Mouse (Mus musculus): ENCODE results near the gene Ehhadh. TPM values are rescaled to one million over a fixed set of nuclear protein-coding genes. Genes with fewer than 3 reads are reported as not detected.
"Not testable (repeated sequence)": the region's sequence is repeated elsewhere in the genome, so short reads cannot be mapped to it uniquely, and the experiment has no call there.

Gene Ehhadh
- total RNA-seq, 2 experiments from 2014 or later = 17.1 to 21.8 TPM

DNA sequence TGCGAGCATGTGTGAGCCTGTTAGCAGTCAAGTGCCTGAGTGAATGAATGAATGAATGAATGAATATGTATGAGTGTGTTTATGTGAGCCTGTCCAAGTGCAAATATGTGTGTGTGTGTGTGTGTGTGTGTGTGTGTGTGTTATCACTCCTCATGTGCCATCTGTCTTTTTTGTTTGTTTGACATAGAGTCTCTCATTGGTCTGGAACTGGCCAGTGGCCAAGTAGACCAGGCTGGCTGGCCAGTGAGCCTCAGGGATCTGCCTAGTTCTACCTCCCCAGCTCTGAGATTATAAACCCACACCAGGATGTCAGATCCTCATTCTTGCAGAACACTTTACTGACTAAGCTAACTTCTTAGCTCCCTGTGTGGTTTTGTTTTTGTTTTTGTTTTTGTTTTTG, 16.7 kb upstream of the Ehhadh start:
- no peak for DNase-seq
- intact Hi-C loops (cut with DNase I) = no loop called here

DNA sequence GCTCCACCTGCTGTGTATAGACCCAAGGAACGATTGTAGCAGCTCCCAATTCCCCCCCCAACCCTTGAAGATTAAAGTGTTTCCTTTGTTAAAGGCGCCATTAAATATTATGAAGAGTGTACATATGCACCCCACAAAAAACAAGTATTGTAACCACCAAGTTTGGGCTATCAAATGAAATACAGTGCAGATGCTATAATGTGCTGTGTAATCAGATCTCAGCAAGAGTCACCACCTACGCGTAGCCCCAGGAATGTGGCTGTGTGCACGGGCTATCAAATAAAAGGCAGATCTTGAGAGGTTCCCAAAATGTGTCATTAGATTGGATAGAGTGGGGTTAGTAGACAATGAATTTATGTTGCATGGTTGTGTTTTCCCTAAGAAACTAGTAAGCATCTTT, 7.5 kb upstream of the Ehhadh start:
- intact Hi-C loops (cut with DNase I) = loop anchor here (10.0 kb wide), 1 partner anchor 1050 kb away; no protein-coding TSS in a partner anchor

DNA sequence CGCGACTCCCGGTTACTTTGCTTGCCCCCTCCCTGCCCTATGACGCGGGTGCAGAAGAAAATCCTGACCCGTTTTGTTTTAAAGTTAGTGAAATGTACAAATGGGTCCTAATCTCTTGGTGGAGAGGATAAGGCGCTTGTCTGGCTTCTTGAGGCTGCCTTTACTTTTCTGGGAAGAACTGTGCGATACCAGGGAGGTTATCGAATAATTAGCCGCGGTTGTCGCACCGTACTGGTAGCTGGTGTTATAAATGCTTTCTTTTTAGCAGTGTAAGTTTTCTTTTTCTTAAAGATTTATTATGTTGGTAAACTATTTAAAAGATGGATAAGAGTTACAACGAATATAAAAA, 7.1 kb upstream of the Ehhadh start:
- intact Hi-C loops (cut with DNase I) = loop anchor here (5.0 to 10.0 kb wide), 2 partner anchors 153 to 1050 kb away; partner anchors contain the start of gene Tmem41a
- no peak for DNase-seq

More for the DNA sequence above, 7.5 kb upstream of the Ehhadh start:
- DNase-seq = no peak

DNA sequence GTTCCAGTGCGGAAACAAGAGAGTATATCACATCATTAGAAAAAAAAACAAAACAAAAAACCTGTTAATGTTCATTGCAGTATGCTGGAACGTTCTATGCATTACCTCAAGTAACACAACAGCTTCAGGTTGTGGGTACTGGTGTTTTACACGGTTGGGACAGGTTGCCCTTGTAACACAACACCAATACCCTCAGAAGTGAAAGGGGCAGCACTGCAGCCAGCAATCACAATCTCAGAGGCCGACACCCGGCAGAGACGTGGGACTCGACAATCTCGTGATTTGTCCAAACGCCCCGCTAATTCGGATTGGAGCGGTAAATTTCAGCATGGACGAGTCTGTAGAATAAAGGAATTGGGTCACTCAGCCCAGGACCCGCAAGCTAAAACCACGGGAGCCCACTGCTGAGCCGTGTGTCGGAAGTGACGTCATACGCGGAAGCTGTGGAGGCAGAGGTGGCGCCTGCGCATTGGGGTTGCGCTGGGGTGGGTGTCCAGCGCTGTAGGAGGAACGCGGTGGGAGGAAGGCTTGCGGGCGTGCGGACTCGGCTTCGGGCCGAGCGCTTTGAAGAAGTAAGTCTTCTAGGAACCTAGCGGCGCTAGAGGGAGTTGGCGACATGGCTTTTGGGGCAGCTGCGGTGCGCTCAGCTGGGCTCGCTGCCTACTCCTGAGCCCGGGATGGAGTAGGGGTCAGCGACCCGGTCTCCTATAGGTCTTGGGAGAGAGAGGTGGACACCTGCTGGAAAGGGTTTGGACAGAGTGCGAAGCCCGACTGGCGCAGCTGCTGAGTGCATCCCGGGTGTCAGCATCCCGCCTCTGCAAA, 6.5 kb upstream of the Ehhadh start, which contains the start of gene Map3k13:
Gene Map3k13 (plus strand): TSS at position 472 of the 822 bp plus-strand sequence.
- intact Hi-C loops (cut with DNase I) = loop anchor here (5.0 to 10.0 kb wide), 2 partner anchors 153 to 1051 kb away; partner anchors contain the start of gene Tmem41a
- peak; percentile 95 to 97 for DNase-seq

DNA sequence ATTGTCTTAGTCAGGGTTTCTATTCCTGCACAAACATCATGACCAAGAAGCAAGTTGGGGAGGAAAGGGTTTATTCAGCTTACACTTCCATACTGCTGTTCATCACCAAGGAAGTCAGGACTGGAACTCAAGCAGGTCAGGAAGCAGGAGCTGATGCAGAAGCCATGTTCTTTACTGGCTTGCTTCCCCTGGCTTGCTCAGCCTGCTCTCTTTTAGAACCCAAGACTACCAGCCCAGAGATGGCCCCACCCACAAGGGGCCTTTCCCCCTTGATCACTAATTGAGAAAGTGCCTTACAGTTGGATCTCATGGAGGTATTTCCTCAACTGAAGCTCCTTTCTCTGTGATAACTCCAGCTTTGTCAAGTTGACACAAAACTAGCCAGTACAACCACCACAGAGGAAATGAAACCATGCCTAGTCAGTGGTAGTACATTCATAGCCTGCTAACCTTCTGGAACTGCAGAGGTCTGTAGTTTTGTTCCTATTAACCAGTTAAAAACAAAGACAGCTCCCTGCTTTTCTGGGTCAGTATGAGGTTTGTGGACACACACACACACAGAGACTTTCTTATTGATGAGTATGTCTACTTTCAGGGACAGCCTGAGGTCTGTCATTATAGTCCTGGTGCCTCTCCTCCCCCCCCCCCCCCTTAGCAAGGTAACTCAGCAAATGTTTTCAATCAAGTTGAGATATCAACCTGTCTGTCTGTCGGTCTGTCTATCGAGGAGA, 5.6 kb upstream of the Ehhadh start:
- DNase-seq = not testable (repeated sequence)
- intact Hi-C loops (cut with DNase I) = loop anchor here (5.0 to 10.0 kb wide), 2 partner anchors 154 to 1052 kb away; partner anchors contain the start of gene Tmem41a

DNA sequence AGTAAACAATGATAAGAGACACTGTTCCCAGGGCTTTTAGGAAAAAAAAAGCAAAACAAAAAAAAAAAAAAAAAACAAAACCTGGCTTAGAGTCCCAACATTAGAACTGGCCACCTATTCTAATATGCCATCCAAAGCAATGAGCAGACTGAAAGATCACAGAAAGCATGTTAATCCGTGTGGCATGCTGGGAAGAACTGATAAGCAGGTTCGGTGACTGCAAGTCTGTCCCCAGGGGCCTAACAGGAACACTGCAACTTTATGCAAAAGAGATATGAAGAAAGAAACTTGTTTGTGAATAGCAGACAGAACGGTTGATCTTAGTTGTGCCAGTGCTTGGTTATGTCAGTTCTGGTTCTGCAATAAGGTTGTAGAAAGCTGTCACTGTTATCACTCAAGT, 4.2 kb upstream of the Ehhadh start:
- no peak for DNase-seq
- intact Hi-C loops (cut with DNase I) = loop anchor here (5.0 to 10.0 kb wide), 2 partner anchors 156 to 1053 kb away; partner anchors contain the start of gene Tmem41a

DNA sequence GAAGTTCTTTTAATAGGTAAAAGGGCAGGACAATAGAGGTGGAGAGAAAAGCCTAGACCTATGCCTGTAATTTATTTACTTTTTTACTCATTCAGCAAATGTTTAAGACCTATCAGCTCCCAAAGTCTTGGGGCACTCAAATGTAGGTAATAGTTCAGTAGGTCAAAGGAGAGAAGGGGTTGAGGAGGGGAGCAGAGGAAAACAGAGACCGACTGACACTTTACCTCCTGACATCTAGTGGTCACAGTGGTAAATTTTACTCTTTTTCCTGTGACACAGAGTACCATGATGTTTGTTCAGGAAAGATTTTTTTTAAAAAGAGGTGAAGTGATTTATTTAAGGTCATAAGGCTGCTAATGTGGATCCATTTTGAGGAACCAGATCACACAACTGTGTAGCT, 2.9 kb upstream of the Ehhadh start:
- intact Hi-C loops (cut with DNase I) = loop anchor here (5.0 to 10.0 kb wide), 2 partner anchors 157 to 1054 kb away; partner anchors contain the start of gene Tmem41a
- no peak for DNase-seq

DNA sequence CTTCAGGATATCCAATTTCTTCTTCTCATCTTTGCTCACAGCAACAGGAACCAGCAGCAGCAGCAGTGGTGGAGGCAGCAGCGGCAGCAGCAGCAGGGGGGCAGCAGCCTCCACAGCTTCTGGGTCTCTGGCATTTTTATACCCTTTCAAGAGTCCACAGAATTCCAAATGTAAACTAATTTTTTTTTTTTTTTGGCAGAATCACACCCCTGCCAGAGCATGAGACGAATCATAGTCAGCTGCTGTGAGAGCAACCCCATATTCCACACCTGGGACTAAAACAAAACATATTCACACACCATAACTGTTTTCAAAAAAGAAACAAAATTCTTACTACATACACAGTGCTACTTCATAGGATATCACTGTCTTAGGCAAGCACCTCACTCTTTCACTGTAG, 1.6 kb upstream of the Ehhadh start:
- DNase-seq = no peak
- intact Hi-C loops (cut with DNase I) = no loop called here

DNA sequence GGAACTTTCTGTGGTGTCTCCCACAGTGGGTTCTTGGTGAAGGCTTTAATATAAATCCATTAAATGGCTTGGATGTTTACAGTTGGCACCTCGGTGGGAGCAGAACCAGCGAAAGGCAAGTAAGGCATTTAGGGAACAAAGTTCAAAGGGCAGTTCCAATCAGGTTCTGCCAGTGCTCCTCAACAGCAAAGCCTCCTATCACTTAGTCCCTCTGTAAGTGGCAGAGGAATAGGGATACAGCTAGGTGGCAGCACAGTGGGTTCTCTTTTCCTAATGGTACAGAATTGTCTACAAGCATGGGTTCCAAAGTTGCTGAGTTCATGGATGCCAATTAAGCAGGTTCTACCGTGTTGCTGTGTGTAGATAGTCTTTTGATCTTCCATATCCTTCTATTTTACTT, 974 bp upstream of the Ehhadh start:
- intact Hi-C loops (cut with DNase I) = no loop called here
- DNase-seq = no peak

DNA sequence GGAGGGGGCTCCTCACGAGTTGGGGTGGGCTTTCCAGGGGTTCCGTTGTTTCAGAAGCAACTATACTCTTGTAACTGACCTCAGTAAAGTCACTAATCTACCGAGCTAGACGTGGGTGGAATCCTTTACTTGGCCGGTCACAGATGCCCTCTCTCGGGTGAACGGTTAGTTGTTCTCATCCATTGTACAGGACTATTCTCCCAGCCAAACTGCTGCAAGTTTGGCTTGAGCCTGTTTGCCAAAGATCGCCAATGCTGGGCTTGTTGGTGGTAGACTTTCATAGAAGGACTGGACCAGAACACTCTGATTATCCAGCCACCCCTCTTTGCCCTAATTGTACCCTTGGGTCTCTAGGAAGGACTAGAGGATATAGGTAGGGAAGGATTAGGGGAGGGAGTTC, 1.3 kb downstream of the Ehhadh start:
- intact Hi-C loops (cut with DNase I) = no loop called here
- no peak for DNase-seq

DNA sequence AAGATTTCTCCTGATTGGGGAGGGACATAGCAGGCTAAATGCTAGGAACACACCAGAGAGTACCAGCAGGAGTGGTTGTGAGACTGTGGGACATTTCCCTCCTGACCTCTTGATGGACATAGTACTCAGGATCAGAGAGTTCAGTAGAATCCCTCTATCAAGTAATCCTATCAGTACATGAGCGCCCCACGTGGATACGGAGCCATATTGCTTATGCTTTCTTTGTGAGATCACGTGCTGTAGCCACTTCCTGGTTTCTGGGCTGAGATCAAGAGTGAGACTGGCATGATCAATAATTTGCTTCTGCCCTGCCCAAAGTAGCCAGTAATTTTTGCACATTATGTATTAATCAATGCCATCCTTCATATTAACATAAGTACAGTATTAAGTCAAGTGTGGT, 2.6 kb downstream of the Ehhadh start:
- intact Hi-C loops (cut with DNase I) = no loop called here

DNA sequence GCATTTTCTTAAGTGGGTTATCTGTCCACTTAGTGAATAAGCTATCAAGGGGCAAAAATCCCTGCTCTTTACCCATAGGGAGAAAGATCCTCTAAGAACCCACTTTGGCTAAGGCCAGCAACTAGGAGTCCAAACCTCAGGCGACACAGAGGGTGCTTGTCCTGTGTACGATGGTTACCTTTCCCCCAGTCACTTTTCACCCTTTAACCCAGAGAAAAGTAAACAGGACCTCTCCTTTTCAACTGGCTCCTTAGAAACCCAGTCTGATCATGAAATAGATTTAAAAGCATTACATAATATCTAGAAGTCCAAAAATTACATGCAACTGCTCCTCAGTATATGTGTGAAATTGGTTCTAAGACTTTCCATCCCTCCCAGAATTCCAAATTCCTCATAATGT, 4.8 kb downstream of the Ehhadh start:
- DNase-seq = no peak
- intact Hi-C loops (cut with DNase I) = no loop called here

More for the DNA sequence above, 2.6 kb downstream of the Ehhadh start:
- DNase-seq = no peak

DNA sequence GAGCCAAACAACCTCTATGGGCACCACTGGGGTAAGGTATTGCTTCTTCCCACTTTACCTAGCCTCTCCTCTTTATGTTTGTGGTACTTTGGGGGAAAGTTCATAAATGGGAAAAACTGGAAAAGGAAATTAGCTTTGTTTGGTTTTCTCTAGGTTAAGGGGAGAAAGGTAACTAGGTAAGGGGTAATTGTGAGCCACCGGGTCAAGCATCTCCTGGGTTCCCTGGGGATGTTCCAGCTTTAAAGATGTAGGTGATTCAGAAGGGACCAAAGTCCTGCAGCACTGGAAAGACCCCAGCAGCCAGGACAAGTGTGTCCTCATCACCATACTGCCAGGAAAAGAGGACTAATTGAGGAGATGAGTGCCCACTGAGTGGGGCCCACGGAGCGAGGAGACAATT, 5.7 kb downstream of the Ehhadh start:
- DNase-seq = no peak
- intact Hi-C loops (cut with DNase I) = no loop called here

DNA sequence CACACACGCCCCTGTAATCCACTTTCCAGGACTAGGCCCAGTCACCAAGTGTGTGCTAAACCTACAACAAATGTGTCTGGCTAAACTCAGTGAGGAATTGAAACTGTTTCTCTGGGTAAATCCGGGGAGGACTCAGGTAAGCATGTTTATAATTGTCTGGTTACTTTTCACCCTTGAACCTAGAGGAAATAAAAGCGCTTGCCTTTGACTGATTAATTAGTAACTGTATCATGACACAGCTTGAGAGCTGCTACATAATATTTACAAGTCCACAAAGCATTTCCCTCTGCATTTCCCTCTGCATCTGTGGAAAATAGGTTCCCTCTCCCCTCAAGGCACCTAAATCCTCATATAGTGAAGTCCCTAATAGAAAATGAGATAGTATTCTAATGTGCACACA, 6.3 kb downstream of the Ehhadh start:
- intact Hi-C loops (cut with DNase I) = no loop called here
- DNase-seq = no peak

DNA sequence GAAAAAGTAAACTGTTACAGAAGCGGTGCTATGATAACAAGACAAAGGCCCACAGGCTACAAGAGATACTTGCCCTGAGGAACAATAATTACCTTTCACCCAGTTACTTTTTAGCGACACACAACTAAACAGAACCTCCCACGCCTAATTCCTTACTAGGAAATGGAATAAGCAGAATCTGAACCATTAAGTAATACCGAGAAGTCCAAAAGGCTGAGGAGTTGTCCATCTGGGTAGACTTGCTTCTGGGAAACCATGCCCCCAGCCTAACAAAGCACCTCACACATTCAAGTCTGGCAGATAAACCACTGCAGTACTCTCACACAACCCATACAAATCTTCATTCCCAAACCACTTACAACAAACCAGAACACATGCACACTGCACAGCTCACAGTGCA, 8.5 kb downstream of the Ehhadh start:
- no peak for DNase-seq
- intact Hi-C loops (cut with DNase I) = no loop called here

DNA sequence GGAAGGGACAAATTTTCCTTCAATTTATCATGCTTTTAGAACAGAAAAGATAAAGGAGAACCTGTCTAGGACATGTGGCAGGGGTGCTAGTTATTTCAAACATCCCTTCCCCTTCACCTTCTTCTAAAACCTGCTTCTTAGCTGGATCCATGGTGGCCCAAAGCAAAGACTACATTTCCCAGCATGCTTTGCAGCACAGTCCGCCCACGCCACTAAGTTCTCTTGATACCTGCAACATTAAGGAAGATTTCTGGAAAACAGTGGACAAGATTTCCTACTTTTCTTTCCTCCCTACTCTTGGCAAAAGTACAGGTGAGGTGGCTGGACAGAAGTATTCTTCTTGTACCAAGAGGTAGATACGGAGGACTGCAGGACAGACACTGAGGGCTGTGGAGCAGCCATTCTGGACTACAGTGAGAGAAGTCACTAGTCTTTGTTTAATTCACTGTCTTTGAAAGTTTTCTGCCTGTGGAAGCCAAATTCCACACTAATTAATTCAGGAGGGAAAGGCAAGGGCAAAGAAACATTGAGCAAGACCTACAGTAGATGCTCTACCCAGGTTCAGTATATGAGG, 9.2 kb downstream of the Ehhadh start:
- intact Hi-C loops (cut with DNase I) = no loop called here
- no peak for DNase-seq

DNA sequence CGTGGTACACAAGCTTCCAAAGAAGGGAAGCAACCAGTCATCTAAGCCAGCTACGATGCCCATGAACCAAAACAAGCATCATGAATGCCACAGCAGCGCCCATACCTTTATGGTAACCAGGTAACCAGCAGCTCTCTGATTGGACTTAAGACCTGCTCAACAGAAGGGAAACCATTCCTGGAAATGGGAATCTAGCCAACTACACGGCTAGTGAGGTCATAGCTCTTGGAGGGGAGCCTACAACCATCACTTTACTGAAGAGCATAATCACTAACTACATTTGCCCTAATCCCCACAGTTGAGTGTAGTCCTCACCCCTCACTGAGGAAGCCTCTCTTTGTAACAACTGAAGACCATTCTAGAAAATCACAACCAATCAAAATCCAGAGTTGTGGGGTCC, 12.9 kb downstream of the Ehhadh start:
- no peak for DNase-seq
- intact Hi-C loops (cut with DNase I) = no loop called here

DNA sequence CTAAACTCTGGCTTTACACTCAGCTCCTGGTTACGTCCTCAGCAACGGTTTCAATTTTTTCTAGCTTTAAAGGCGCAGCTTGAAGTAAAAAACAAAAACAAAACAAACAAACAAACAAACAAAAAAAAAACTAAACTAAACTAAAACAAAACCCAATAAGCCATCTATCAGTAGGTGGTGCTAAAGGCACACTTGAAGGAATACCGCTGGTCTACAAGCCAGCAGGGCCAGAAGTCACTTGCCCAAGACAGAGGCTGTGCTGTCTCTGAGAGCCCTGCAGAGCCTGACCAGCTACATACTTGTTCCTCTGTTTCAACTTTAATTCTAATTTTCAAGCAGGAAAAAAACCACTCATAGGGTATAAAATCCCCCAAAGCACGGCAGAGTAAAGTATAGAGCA, 17.9 kb downstream of the Ehhadh start:
- intact Hi-C loops (cut with DNase I) = loop anchor here (1.0 kb wide), 1 partner anchor 46 kb away; no protein-coding TSS in a partner anchor
- DNase-seq = no peak

DNA sequence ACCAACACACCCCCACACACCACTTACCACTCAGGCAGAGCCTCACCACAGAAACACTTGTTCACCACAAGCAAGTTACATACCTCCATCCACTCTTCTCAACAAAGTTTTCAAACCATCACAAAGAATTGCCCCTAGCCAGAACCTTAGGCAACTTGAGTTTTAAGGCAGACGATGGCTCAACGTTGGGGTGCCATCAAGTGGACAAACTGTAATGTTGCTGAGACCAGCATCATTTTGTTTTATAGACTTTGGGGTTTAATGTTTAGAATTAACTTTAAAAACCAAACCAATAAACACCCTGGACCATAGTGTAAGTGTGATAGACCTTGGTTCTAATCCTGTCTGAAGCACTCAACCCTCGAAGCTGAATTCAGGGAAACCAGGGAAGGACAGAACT, 19.4 kb downstream of the Ehhadh start:
- no peak for DNase-seq
- intact Hi-C loops (cut with DNase I) = no loop called here

DNA sequence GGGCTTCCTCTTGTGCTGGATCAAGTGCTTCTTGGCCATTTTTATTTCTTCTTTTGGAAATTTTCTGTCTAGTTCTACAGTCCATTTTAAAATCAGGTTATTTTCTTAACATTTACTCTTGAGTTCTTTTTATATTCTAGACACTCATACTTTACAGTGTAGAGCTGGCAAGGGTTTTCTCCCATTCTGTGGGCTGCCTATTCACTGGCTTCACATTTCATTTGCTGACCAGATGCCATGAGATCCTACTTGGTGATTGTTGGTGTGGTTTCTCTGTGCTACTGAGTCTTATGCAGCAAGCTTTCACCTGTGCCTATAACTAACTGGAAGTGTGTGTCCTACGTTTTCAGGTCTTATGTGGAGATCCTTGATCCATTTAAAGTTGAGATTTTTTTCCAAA, 29.2 kb downstream of the Ehhadh start:
- no peak for DNase-seq
- intact Hi-C loops (cut with DNase I) = no loop called here

DNA sequence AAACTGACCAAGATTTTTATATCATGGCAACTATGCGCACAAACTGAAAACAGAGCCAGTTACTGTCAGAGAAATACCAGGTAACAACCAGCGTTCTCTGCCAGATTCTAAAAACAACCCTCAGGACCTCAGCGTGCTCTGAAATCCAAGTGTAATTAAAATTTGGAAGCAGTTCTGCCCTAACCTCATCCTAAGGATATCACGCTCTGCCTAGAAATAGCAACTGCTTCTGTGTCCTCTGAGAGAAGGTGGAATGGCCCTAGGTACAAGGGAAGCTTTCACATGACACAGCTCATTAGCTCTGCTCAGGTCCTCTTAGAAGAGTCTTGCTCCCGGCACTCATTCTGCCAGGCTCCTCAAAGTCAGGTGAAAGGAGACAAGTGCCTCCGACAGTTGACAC, 44.2 kb downstream of the Ehhadh start:
- peak in 1 of 2 experiments; percentile 12 for DNase-seq

More for the DNA sequence above, 44.2 kb downstream of the Ehhadh start:
- intact Hi-C loops (cut with DNase I) = no loop called here

All from heart, postnatal 36 days (tissue).